In the genomic region with DNA sequence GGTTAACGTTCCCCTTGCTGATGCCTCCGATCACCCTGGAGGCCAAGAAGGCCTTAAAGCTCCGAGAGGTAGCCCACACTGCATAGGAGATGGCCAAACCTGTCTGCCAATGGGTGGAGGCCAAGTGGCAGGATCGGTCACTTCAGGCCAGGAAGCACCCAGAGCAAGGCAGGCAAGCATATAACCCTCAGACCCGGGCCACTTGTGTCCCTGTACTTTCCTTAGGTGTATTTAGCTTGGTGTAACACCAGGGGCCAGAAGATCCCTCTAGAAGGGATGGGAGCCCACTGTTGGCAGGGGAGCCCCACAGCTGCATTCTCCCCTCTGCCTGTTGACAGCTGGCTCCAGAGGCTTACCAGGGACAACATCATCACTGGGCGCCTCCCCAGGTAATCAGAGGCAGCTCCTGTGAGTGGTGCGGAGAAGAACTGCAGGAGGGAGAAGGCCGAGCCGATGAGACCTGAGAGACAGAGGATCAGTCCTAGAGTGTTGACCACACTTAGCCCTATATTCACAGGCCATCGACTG, we compare ENCODE assay signal across 8 mouse cellular contexts. TPM values are rescaled to one million over a fixed set of nuclear protein-coding genes. Genes with fewer than 3 reads are reported as not detected.
A peak's percentile ranks its signal among the peaks of the same experiment; 100 is the strongest.
DNase-seq lines count a peak whose midpoint lies in the region; ATAC-seq lines count a peak whose summit lies in the region.

No protein-coding gene starts in this region.

- no peaks in the 10 kb centered on the region for H3K9me3 ChIP-seq in erythroblast, embryonic 14.5 days (ENCODE audit: control insufficient read depth, low read length)
- no peaks in the 10 kb centered on the region for H3K9me3 ChIP-seq in embryonic facial prominence, embryonic 11.5 days (replicated peaks; ENCODE audit: control insufficient read depth, low read length)
- no peaks in the 10 kb centered on the region for H3K9me3 ChIP-seq in intestine, embryonic 14.5 days (ENCODE audit: control insufficient read depth, low read length)

- H3K4me1 ChIP-seq in erythroblast, embryonic 14.5 days (ENCODE audit: control insufficient read depth), result peaks cover 67% of the 10 kb centered on the region
- H3K4me1 ChIP-seq in embryonic facial prominence, embryonic 11.5 days (ENCODE audit: control insufficient read depth, insufficient read depth, low read length), result peaks cover 4% of the 10 kb centered on the region; the same call in 1 of the 2 replicates
- peaks cover 11% of the 10 kb centered on the region for H3K4me1 ChIP-seq in intestine, embryonic 14.5 days (replicated peaks; ENCODE audit: control insufficient read depth, insufficient read depth, low read length)

- 63% methylated on average over 10 of the region's 10 CpGs for WGBS in embryonic facial prominence, embryonic 11.5 days
- 57% methylated on average over 10 of the region's 10 CpGs for WGBS in intestine, embryonic 14.5 days

- peak overlapping the region; percentile 76 for H3K4me3 ChIP-seq in erythroblast, embryonic 14.5 days (replicated peaks)
- peak overlapping the region; percentile 52 for H3K4me3 ChIP-seq in embryonic facial prominence, embryonic 11.5 days (ENCODE audit: low read depth, low read length)
- peak overlapping the region; percentile 71 for H3K4me3 ChIP-seq in intestine, embryonic 14.5 days (ENCODE audit: low read depth, low read length)

- H3K36me3 ChIP-seq in erythroblast, embryonic 14.5 days (ENCODE audit: control insufficient read depth), result peaks cover 88% of the 10 kb centered on the region
- H3K36me3 ChIP-seq in embryonic facial prominence, embryonic 11.5 days (replicated peaks; ENCODE audit: control insufficient read depth, insufficient read depth, low read depth, low read length), result peaks cover 6% of the 10 kb centered on the region
- peaks cover 75% of the 10 kb centered on the region for H3K36me3 ChIP-seq in intestine, embryonic 14.5 days (ENCODE audit: control insufficient read depth, insufficient read depth, low read length)

- no peak overlapping the region; the same call in 1 of the 2 replicates for H3K9ac ChIP-seq in embryonic facial prominence, embryonic 11.5 days (replicated peaks; ENCODE audit: low read length)
- peak overlapping the region; percentile 68 for H3K9ac ChIP-seq in intestine, embryonic 14.5 days (ENCODE audit: low read length)

- H3K27ac ChIP-seq in embryonic facial prominence, embryonic 11.5 days (replicated peaks; ENCODE audit: low read depth, low read length), result no peak overlapping the region
- H3K27ac ChIP-seq in intestine, embryonic 14.5 days (ENCODE audit: low read depth), result no peak overlapping the region

- H3K27me3 ChIP-seq in erythroblast, embryonic 14.5 days (ENCODE audit: control insufficient read depth), result no peaks in the 10 kb centered on the region
- H3K27me3 ChIP-seq in embryonic facial prominence, embryonic 11.5 days (ENCODE audit: control insufficient read depth, insufficient read depth, low read length), result no peaks in the 10 kb centered on the region
- no peaks in the 10 kb centered on the region for H3K27me3 ChIP-seq in intestine, embryonic 14.5 days (replicated peaks; ENCODE audit: control insufficient read depth, insufficient read depth, low read length)

- peak overlapping the region; percentile 96 for H3K4me2 ChIP-seq in embryonic facial prominence, embryonic 11.5 days (ENCODE audit: low read depth, low read length)
- H3K4me2 ChIP-seq in intestine, embryonic 14.5 days (ENCODE audit: low read length), result peak overlapping the region; percentile 85

- DNase-seq in 3134 (ENCODE audit: extremely low read depth, insufficient read length, low spot score), result peak; percentile 16
- no peak for DNase-seq in embryonic facial prominence, embryonic 11.5 days (ENCODE audit: low spot score)
- no peak for DNase-seq in intestine, embryonic 14.5 days (ENCODE audit: low spot score)
- DNase-seq in naive thymus-derived CD4-positive, alpha-beta T cell, adult 2 months (ENCODE audit: low read depth), result peak; percentile 27
- no peak for DNase-seq in gastrocnemius, adult 8-10 months (ENCODE audit: low spot score in 2 of 2)
- DNase-seq in lung, postnatal 25 days (ENCODE audit: low spot score), result no peak

- no peak for ATAC-seq in erythroblast, adult 5-6 weeks (replicated peaks; ENCODE audit: low FRiP score, poor library complexity, severe bottlenecking)
- ATAC-seq in embryonic facial prominence, embryonic 11.5 days (replicated peaks; ENCODE audit: insufficient number of reproducible peaks, low FRiP score, low TSS enrichment, low read depth), result no peak
- ATAC-seq in intestine, embryonic 14.5 days (replicated peaks; ENCODE audit: low FRiP score, low TSS enrichment, low read depth), result no peak; the same call in 1 of the 2 replicates

RNA-seq across cellular contexts. Expression of gene Mfsd10, which starts 1.3 kb away (rescaled TPM):
- 27.4 and 27.6 TPM in 2 replicates for polyA plus RNA-seq in erythroblast, embryonic 14.5 days (2012)
- 23.2 and 40.9 TPM in 2 replicates for total RNA-seq in erythroblast, adult 5-6 weeks (2015; ENCODE audit: low replicate concordance)
- 24.1 and 30.1 TPM in 2 replicates for total RNA-seq in erythroblast, adult 5-6 weeks (2017; ENCODE audit: low replicate concordance)
- polyA plus RNA-seq in embryonic facial prominence, embryonic 11.5 days (2014; fragmentation: Nextera tagmentation; extraction: Ambion mirVana), result 70.8 and 77.4 TPM in 2 replicates
- 121 and 128 TPM in 2 replicates for polyA plus RNA-seq in intestine, embryonic 14.5 days (2014; fragmentation: Nextera tagmentation; extraction: Ambion mirVana)
- 1 to 10 TPM; 3.3 to 8.8 (median 4.6) TPM for total RNA-seq in gastrocnemius, adult 8-10 months (2022)

RNA-seq across cellular contexts. Expression of gene Nop14, which starts 24.2 kb away (rescaled TPM):
- 1.3 TPM in 2 replicates for polyA plus RNA-seq in erythroblast, embryonic 14.5 days (2012)
- 3.3 and 6.5 TPM in 2 replicates for total RNA-seq in erythroblast, adult 5-6 weeks (2015; ENCODE audit: low replicate concordance)
- 7.0 and 8.4 TPM in 2 replicates for total RNA-seq in erythroblast, adult 5-6 weeks (2017; ENCODE audit: low replicate concordance)
- 35.0 and 40.8 TPM in 2 replicates for polyA plus RNA-seq in embryonic facial prominence, embryonic 11.5 days (2014; fragmentation: Nextera tagmentation; extraction: Ambion mirVana)
- polyA plus RNA-seq in intestine, embryonic 14.5 days (2014; fragmentation: Nextera tagmentation; extraction: Ambion mirVana), result 28.6 and 31.5 TPM in 2 replicates
- 10 to 100 TPM; 13.2 to 19.2 (median 16.0) TPM for total RNA-seq in gastrocnemius, adult 8-10 months (2022)

RNA-seq across cellular contexts. Expression of gene Grk4, which starts 24.4 kb away (rescaled TPM):
- 0.05 and 0.11 TPM in 2 replicates for polyA plus RNA-seq in erythroblast, embryonic 14.5 days (2012)
- total RNA-seq in erythroblast, adult 5-6 weeks (2015; ENCODE audit: low replicate concordance), result 0.63 TPM in 1 of 2 replicates, not detected in the other
- total RNA-seq in erythroblast, adult 5-6 weeks (2017; ENCODE audit: low replicate concordance), result 0.51 and 0.56 TPM in 2 replicates
- 1.4 and 3.0 TPM in 2 replicates for polyA plus RNA-seq in embryonic facial prominence, embryonic 11.5 days (2014; fragmentation: Nextera tagmentation; extraction: Ambion mirVana)
- 1.6 and 2.2 TPM in 2 replicates for polyA plus RNA-seq in intestine, embryonic 14.5 days (2014; fragmentation: Nextera tagmentation; extraction: Ambion mirVana)
- 1 to 10 TPM in 3 of 4 experiments, under 1 TPM in 1; 0.83 to 1.6 (median 1.3) TPM for total RNA-seq in gastrocnemius, adult 8-10 months (2022)

Comparison
In these comparisons a context has a peak if more than half of its experiments do, and no peak if none do; other contexts are left out.
1. DNase-seq: peak in 3134 (single experiment) and naive thymus-derived CD4-positive, alpha-beta T cell, adult 2 months (single experiment); none in embryonic facial prominence, embryonic 11.5 days (single experiment), intestine, embryonic 14.5 days (single experiment), gastrocnemius, adult 8-10 months (0 of 2) and lung, postnatal 25 days (single experiment).
2. RNA of gene Nop14, which starts 24.2 kb away (polyA plus RNA-seq): 35.0 to 40.8 TPM in embryonic facial prominence, embryonic 11.5 days and 28.6 to 31.5 TPM in intestine, embryonic 14.5 days; 1.3 TPM in erythroblast, embryonic 14.5 days; every median in the first group is over 10 times any median in the second.
3. Peak in every context shown above with its lines, with median percentiles within 50 percentile points of each other: H3K4me3 ChIP-seq.